Mouse (Mus musculus) granulocyte monocyte progenitor cell, adult 5-6 weeks (primary cell): Measurements from ENCODE around the gene Syce1l. TPM values are rescaled to one million over a fixed set of nuclear protein-coding genes. Genes with fewer than 3 reads are reported as not detected.

Experiments
- ATAC-seq: replicated peaks from 2 replicates; pipeline ENCODE4 v1.8.0; 2016; ENCODE audit warnings: mild to moderate bottlenecking, moderate TSS enrichment, inconsistent platforms; ENCODE audit not compliant: poor library complexity, severe bottlenecking
- total RNA-seq, 2 experiments: library from RNA; stranded (forward) in 1 of 2; stranded (reverse) in 1 of 2; fragments of 200-712, 200-1000 nt in 1 of 2; fragments of >200 nt in 1 of 2; fragmentation: Nextera tagmentation in 1 of 2; gene quantifications; 2 replicates each; pipeline ENCODE4 v1.2.3; 2014 to 2017

Syce1l gene
- total RNA-seq, 2 experiments from 2014 or later: not detected

- ATAC-seq: no peak
Observed at GRCm38 (mm10) chr8:113672599-113673255, 29.7 kb downstream of the Syce1l start.

GRCm38 (mm10) chr8:113673300-113673699 lies 30.3 kb downstream of the Syce1l start:
- ATAC-seq: no peak

DNA sequence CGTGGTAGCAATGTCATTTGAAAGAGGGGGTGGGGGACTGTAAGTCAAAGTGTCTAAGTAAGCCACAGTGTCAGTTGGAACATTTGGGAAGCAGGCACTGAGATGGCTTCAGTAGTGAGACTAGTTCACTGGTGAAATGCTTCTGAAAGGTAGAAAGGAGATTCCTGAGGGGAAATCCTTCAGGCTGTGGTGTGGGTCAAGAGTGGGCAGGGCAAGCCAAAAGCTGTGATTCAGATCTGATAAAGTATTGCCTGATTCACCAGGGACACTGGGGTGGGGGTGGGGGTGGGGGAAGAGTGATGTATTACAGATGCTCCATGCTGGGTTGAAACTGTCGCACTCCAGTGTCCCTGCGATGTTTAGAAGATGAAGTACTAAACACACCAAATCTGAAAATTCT lies 31.6 kb downstream of the Syce1l start:
- no peak for ATAC-seq

DNA sequence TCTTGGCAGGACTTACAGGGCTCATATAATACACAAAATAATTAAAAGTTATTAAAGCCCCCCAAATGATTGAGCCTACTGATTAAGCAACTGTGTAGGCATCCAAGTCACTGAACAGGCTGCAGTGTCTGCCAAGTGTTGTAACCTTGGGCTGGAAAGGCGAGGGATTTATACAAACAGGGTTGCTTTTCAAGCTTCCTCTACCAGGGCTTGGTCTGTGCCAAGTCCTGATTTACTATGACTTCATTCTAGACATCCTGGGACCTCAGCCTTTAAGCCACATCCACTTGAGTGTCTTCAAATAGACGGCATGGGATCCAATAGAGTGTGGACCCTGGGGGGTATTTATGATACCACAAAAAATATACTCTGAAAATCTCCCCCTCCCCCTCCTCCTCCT lies 32.3 kb downstream of the Syce1l start:
- no peak for ATAC-seq

GRCm38 (mm10) chr8:113676811-113677210 lies 33.8 kb downstream of the Syce1l start:
- ATAC-seq: no peak

DNA sequence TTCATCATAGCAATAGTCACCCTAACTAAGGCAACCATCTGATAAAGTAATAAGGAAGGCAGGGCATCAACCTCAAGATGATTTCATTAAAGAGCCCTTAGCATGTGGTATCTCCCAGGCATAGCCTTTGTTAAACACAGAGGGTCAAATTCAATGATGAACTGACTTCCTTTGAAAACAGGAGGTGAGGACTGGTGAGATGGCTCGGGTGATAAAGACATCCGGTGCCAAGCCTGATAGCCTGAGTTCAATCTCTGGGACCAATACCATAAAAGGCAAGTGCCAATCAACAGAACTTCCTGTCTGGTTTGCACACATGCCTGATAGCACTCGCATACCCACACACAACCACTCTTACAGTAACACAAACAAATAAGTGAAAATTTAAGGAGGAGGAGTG lies 36.3 kb downstream of the Syce1l start:
- peak; percentile 65 for ATAC-seq

DNA sequence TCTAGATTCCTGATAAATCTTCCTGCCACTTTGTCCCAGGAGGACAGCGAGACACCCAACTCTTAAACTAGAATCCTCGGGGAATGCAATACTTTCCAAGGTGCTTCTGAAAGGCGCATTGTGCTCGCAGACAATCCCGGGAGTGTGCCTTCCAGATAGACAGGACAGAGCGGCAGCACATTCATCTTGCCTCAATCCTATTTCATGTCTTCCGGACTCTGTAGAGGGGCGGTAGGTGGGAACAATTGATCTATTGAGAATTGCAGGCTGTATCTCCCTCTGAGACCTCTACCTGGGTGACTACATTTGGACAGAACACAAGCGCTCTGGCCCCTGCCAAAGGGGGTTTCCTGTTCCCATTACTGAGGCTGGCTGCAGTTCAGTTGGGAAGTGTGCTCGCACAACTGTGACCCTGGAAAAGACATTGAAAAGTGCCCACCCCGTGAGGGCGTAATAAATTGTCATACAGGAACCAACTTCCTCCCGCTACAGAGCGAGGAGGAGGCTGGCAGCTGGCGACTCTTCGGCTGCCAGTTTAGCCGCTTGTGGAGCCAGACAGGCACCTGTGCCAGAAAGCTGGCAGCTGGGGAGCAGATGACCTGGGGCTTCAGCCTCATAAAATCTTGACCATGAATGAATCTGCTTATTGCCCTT lies 45.0 kb downstream of the Syce1l start:
- peak; percentile 48; the same call in 1 of the 2 replicates for ATAC-seq

- ATAC-seq: no peak
Observed at GRCm38 (mm10) chr8:113688543-113688915, 45.5 kb downstream of the Syce1l start.

- ATAC-seq: no peak
Observed at GRCm38 (mm10) chr8:113691622-113692343, 48.8 kb downstream of the Syce1l start.

DNA sequence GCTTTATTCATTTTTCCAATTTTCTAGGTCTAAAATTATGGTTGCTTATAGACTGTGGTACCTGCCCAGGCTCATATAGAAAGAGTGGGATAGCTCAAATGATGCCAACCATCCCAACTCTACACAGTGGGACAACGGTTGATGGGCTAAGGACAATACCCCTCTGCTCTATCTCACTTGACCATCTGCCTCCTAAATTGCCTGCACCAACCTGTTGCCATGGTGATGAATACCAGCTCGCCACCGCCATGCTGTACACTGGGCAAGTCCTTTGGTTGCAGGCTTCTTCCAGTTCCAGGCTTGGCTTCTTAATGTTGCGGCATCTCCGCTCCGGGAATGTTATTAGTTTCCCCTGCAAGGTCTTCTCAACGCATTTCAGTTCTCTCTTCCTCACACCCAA lies 62.0 kb downstream of the Syce1l start:
- no peak for ATAC-seq

Other genes starting within 250 kb of the Syce1l start
- gene Mon1b, start 7.6 kb upstream of the Syce1l start, total RNA-seq (2014; fragmentation: Nextera tagmentation): 15.4 and 16.8 TPM in 2 replicates
- gene Mon1b, start 7.6 kb upstream of the Syce1l start, total RNA-seq (2017): 13.7 and 15.0 TPM in 2 replicates
- gene Adamts18, start 205.5 kb downstream of the Syce1l start, total RNA-seq (2014; fragmentation: Nextera tagmentation): not detected in 2 replicates
- gene Adamts18, start 205.5 kb downstream of the Syce1l start, total RNA-seq (2017): not detected in 2 replicates